Mouse (Mus musculus) MEL (cell line): Measurements from ENCODE around the gene Ggnbp2.

ENCODE experiments used
- CTCF ChIP-seq, 3 experiments: IDR thresholded peaks in 2 of 3; conservative IDR thresholded peaks in 1 of 3; 2 replicates each; pipeline ENCODE4 v1.5.1; 2011 to 2012; ENCODE audit warnings: low read length in 3 of 3, low read depth in 2 of 3, mild to moderate bottlenecking in 2 of 3, improper control_type of control experiment in 1 of 3, inconsistent platforms in 1 of 3, mixed read lengths in 1 of 3, moderate library complexity in 1 of 3; ENCODE audit not compliant: control insufficient read depth in 1 of 3, insufficient read depth in 1 of 3, poor library complexity in 1 of 3, severe bottlenecking in 1 of 3
- HCFC1 ChIP-seq: IDR thresholded peaks from 2 replicates; pipeline ENCODE4 v1.6.1; 2012; ENCODE audit warnings: low read depth, mild to moderate bottlenecking, inconsistent platforms, low read length, improper control_type of control experiment, moderate library complexity
- ZC3H11A ChIP-seq: IDR thresholded peaks from 2 replicates; pipeline ENCODE4 v1.6.1; 2012; ENCODE audit warnings: low read depth, mild to moderate bottlenecking, inconsistent platforms, low read length, improper control_type of control experiment

DNA sequence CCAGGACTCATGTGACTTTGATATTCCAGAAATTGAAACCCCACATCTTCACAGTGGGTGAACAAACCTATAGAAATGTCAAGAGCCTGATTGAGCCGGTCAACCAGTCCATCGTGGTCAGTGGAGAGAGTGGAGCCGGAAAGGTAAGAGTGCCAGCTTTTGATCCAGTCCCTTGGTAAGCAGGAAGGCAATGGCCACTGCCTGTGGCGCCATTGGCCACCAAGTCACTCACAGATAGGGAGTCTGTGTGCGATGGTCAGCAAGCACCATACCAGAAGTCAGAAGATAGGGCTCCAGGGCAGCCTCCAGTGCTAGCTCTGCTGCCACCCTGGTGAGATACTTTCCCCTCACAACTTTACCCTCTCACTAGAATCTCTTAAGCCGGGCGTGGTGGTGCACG, 17.4 kb upstream of the Ggnbp2 start:
- TF ChIP-seq ZC3H11A = no peak
- TF ChIP-seq HCFC1 = no peak
- TF ChIP-seq CTCF (IDR thresholded peaks at IDR 0.05 in 2 of 3, conservative IDR thresholded peaks at IDR 0.05 in 1 of 3; ENCODE audit: control insufficient read depth in 1 of 3, insufficient read depth in 1 of 3, low read depth in 2 of 3, low read length in 3 of 3, poor library complexity in 1 of 3, severe bottlenecking in 1 of 3) = no peak
